Mouse (Mus musculus) spleen, adult 18-20 months (tissue): Measurements from ENCODE around the gene Marcks.
A peak's percentile ranks its signal among the peaks of the same experiment; 100 is the strongest.
"Not testable (repeated sequence)": the region's sequence is repeated elsewhere in the genome, so short reads cannot be mapped to it uniquely, and the experiment has no call there.

Experiments
- DNase-seq, 2 experiments: peaks; one replicate each; pipeline ENCODE4 v3.0.0; 2022; ENCODE audit warnings: mixed read lengths in 2 of 2

Marcks gene

GRCm38 (mm10) chr10:37135951-37136751, 2.6 kb downstream of the Marcks start:
- DNase-seq: peak in 1 of 2 experiments; percentile 50

GRCm38 (mm10) chr10:37133876-37134708, 4.6 kb downstream of the Marcks start:
- DNase-seq: no peak

- no peak for DNase-seq
Observed at GRCm38 (mm10) chr10:37132671-37133070, 6.0 kb downstream of the Marcks start.

- DNase-seq: no peak
Observed at GRCm38 (mm10) chr10:37129652-37130051, 9.1 kb downstream of the Marcks start.

- no peak for DNase-seq
Observed at GRCm38 (mm10) chr10:37115329-37115728, 23.4 kb downstream of the Marcks start.

GRCm38 (mm10) chr10:37112812-37113211, 25.9 kb downstream of the Marcks start:
- DNase-seq: no peak

- DNase-seq: no peak
Observed at GRCm38 (mm10) chr10:37112362-37112761, 26.4 kb downstream of the Marcks start.

GRCm38 (mm10) chr10:37111432-37111831, 27.3 kb downstream of the Marcks start:
- no peak for DNase-seq

GRCm38 (mm10) chr10:37106871-37107627, 31.7 kb downstream of the Marcks start:
- DNase-seq: no peak

GRCm38 (mm10) chr10:37106303-37106702, 32.4 kb downstream of the Marcks start:
- no peak for DNase-seq

GRCm38 (mm10) chr10:37102227-37103080, 36.3 kb downstream of the Marcks start:
- no peak for DNase-seq

- no peak for DNase-seq
Observed at GRCm38 (mm10) chr10:37101733-37102132, 37.0 kb downstream of the Marcks start.

- no peak for DNase-seq
Observed at GRCm38 (mm10) chr10:37096529-37096928, 42.2 kb downstream of the Marcks start.

GRCm38 (mm10) chr10:37095803-37096202, 42.9 kb downstream of the Marcks start:
- DNase-seq: no peak

GRCm38 (mm10) chr10:37093306-37093705, 45.4 kb downstream of the Marcks start:
- DNase-seq: no peak

GRCm38 (mm10) chr10:37090411-37090810, 48.3 kb downstream of the Marcks start:
- no peak for DNase-seq

- not testable (repeated sequence) for DNase-seq
Observed at GRCm38 (mm10) chr10:37084071-37084470, 54.6 kb downstream of the Marcks start.
